Mouse (Mus musculus) adrenal gland, adult (tissue): ENCODE results near the gene Apoc2.

Experiments used
- DNase-seq, 2 experiments: peaks; one replicate each; pipeline ENCODE4 v3.0.0; 2022 to 2023; ENCODE audit warnings: low spot score in 1 of 2; ENCODE audit not compliant: inconsistent age in 2 of 2

Apoc2 gene

DNA sequence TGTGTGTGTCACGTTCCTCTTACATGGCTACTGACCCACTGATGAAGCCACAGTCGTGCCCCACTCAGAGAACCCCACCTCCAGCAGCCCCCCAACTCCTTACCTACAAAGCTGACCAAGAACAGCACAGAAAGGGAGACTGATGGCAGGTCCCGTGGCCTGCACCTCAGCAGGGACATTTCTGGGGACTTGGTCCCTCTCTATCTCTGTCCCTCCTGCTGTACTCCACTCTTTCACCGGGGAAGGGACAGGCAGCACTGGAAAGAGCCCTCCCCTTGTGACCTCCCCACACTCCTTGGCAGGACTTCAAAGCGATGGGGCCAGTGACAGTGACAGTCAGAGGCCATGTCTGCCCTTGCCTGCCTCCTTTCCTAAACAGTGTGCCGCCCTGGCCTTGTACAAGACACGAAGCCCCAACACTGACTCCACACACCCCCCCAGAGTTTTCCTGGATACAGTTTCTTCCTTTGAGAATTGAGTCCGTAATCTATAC is 3.5 kb upstream of the Apoc2 start, which contains the start of the genes Gm44805 and Apoc4:
Gene Gm44805, minus strand, starts transcription at position 222 of the 493 bp plus-strand sequence.
Gene Apoc4, minus strand, starts transcription at position 278 of the 493 bp plus-strand sequence.
- peak; percentile 89 to 95 for DNase-seq

DNA sequence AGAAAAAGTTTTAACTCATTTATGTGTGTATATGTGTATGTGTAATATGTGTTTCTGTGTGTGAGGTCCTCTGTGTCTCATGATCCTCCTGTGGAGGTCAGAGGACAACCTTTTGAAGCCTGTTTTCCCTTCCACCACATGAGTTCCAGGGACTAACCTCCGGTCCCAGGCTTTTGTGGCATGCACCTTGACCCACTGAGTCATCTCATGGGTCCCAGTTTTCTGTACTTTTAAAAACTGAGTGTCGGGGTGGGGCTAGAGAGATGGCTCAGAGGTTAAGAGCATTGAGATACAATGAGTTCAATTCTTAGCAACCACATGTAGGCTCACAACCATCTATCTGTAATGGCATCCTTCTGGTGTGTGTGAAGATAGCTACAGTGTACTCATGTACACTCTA is 3.0 kb upstream of the Apoc2 start:
- DNase-seq = peak; percentile 51 to 86

DNA sequence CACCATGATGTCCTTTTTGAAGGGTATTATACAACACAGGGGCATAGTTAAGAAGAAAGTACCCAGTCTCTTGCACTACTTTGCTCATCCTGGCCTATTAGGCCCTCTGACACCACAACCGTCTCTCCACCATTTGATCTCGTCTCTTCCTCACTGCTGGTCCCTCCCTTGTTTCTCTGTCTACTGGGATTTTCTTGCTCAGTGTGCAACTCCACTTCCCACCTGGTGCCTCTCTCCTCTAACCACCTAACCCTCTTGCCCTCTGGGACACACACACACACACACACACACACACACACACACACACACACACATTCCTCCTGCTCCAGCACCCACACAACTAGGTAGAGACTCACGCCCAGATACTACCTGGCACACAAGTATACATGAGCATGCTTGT is 1.2 kb upstream of the Apoc2 start:
- no peak for DNase-seq

DNA sequence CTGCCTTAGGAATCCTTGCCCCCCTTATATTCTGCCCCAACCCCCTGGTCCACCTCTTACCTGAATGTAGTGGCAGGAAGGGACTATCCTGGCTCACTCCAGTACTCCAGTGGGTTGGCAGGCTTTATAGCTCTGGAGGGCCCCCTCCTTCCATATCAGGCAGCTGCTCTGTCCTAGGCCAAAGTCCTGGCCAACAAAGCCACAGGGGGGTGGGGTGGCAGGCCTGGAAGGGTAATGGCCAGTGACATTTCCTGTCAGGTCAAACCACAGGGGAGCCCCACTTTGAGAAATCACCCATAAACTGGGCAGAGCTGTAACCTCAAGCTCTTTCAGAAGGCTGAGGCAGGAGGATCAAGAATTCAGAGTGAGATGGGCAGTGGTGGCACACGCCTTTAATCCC is 1.1 kb downstream of the Apoc2 start:
- DNase-seq = no peak

DNA sequence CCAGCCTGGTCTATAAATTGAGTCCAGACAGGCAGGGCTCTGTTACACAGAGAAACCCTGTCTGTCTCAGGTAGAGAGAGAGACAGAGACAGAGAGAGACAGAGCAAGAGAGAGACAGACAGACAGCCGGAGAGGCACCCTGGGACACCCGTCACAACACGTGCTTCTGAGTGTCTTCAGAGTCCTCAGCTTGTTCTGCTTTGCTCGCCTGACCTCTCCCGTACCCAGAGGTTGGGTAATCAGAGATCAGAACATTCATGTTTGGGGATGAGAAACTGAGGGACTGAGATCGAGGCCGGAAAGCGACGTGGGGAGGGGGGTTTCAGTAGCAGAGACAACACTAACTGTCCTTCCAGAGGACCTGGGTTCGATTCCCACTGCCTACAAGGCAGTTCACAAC is 1.9 kb downstream of the Apoc2 start:
- no peak for DNase-seq

DNA sequence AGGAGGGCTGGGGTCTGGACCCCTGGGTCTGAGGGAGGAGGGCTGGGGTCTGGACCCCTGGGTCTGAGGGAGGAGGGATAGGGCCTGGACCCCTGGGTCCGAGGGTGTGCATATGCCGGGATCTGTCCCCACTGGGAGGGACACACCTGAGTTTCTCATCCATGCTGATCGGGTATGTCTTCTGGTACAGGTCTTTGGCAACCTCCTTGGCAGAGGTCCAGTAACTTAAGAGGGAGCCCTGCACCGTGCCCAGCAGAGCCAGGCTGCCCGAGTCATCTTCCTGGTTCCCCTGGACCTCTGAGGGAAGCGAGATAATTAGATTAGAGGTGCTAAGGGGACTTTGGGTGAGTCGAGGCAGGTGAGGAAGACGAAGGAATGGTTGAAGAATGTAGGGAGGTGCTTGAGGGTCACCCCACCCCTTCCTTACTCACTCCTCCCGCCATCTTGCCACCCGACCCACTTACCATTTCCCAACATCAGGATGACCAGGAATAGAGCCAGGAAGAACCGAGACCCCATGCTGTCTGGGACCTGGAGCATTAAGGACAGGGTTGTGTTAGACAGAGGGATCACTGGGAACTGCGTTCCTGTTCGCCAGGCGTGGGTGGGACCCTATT is 4.5 kb downstream of the Apoc2 start:
- DNase-seq = peak in 1 of 2 experiments; percentile 56

DNA sequence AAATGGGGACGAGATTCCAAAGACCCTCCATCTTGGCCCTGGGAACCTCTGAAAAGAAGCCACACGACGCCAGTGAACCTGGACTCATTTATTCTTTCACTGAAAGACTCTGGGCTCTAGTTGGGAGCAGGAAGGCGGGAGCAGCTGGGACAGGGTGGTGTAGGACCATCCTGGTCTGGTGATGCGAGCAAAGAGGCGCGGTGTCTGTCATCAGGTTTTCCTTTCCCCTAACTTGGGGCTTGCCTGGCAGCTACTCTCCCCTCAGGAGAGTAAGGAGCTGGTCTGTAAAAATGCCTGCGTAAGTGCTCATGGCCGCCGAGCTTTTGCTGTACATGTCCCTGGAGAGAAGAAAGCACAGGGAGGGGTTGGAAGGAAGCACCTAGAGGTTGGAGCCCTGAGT is 6.2 kb downstream of the Apoc2 start:
- no peak for DNase-seq

DNA sequence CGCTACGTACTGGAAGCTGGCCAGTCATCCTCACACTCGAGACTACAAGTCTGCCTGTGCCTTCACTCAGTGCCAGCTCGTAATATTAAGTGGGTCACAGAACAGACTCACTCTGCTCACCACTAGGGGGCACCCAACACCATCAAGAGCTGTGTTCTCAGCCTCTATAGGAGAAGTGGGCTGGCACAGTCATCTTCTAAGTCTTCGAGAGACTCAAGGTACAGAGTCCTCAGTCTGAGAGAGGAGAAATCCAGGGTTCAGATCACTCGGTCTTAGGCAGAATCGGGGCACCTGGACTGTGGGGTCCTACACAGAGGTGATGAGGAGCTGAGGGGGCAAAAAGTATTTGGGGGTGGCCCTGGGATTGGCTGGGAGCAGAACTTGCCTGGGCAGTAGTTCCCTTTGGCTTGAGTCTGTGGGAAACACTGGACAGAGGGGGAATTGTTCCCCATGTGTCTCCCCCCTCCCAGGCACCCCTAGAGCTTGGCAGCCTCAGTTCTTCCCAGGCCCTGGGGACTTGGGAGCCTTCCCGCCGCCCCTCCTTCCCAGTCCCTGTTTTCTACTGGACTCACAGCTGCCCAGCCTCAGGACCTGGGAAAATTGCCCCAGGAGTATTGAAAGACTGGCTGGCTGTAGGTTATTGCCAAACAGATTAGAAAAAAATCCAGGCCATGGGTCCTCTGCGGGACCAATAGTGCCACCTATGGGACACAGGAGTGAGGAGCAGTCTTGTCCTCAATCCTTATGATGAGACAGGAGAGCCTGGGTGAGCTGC is 8.6 kb downstream of the Apoc2 start:
- DNase-seq = peak; percentile 92 to 98

DNA sequence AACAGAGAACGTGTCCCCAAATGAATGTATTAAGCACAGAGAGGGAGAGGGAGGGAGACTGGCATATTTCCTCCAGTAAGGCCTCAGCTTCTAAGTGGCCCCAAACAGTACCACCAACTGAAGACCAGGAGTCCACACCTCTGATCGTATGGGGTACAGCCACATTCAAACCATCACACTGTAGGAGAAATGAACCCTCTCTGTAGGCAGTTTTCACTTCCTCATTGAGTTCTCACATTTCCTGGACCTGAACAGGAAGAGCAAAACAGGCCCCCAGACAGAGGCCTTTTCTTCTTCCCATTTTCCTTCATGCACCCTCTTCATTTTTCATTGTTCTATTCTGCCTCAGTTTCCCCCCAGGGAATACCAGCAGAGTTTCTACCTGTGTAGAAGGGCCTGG is 10.3 kb downstream of the Apoc2 start:
- no peak for DNase-seq

DNA sequence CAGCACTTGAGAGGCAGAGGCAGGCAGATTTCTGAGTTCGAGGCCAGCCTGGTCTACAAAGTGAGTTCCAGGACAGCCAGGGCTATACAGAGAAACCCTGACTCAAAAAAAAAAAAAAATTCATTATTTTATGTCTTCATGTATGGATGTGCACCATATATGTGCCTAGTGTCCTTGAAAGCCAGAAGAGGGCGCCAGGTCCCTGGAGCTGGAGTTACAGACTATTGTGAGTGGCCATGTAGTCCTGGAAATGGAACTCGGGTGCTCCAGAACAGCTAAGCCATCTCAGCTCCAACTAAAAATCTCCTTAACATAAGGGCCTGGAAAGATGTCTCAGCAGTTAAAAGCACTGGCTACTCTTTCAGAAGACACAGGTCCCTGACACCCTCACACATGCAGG is 11.0 kb downstream of the Apoc2 start:
- DNase-seq = no peak

DNA sequence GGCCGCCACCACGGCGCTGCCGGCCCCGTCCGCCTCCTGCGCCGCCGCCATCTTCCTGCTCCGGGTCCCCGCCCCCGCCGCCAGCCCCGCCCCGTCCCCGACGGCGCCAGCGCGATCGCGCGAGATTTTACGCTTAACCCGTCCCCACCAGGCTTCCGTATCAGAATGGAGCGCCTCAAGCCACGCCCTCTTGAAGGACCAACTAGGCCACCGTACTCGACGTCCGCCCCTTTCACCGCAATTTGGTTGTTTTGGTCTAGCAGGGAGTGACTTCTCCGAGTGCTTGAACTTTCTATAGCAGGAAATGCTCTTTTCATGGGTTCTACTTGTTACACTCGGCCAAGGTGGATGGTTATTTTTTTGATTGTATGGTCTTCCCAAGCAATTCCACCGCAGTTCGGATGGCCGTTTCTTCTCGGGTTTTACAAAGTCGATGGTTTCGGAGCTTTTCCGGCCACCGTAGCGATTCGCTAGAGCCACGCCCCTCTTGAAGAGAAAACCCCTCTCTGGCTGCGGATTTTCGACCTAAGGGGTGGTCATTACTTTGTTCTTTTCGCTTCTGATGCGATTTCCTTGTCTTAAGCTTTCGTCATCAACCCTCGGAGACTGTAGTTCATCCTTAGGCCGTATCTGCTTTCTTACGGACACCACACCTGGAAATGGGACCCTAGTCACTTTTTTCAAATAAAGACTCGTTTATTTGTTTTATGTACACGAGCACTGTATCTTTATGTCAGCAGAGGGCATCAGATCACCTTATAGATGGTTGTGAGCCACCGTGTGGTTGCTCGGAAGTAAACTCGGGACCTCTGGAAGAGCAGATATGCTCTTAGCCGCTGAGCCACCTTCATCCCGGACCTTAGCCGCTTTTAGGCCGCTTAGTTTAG is 12.5 kb downstream of the Apoc2 start, which contains the start of gene Clptm1:
Gene Clptm1, minus strand, starts transcription at position 79 of the 887 bp plus-strand sequence.
- DNase-seq = peak; percentile 97 to 99

DNA sequence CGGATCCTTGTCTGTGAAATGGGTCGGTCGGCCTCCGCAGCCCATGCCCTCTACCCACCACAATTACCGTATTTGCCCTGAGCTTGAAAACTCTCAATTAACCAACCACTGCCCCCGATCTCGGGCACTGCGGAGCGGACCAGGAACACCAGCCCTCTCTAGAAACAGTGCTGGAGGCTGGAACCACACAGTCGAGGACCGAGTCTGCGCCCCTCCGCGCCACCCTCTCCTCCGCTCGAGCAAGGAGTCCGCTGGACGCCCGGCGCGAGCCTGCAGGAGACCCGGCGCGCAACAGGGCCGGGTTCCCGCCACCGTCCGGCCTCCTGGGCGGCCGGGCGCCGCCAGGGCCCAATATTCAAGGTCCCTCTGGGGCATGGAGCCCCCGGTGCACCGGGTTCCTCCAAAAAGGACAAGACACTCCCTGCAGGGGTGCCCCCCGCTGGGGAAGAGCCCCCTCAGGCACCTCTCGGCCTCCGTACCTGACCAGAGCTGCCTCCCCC is 13.2 kb downstream of the Apoc2 start:
- no peak for DNase-seq

DNA sequence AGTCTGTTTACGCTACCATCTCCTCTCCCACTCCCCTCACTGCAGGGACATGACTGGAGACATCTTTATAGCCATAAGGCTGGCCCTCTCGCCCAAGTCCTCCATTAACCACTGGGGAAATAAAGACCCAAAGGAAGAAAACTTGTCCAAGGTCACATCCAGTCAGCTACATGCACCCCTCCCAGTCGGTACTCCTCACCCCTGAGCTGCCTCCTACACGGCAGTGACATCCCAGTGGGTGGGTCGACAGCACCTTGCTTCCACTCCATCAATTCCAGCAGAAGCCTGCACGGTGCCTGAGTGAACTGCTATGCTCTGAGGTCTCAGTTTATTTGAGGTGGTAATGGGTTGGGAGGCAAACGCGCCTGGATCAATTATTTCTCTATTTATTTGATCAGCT is 13.8 kb downstream of the Apoc2 start:
- peak in 1 of 2 experiments; percentile 30 for DNase-seq

DNA sequence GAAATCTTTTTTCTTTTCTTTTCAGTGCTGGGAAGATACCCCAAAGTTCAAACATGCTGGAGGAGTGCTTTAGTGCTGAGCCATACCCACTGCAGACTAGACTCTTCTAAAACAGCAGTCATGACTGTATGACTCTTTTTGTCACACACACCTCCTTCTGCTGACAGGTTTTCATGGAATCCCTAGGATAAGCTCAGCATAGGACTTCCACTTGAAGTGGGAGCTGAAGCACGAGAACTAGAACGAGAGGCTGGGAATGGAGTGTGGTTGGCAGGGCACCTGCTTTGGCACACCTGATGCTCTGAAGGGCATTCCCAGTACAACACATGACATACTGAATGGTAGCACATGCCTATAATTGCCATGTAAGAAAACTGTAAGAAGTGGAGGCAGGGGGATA is 25.1 kb downstream of the Apoc2 start:
- no peak for DNase-seq

DNA sequence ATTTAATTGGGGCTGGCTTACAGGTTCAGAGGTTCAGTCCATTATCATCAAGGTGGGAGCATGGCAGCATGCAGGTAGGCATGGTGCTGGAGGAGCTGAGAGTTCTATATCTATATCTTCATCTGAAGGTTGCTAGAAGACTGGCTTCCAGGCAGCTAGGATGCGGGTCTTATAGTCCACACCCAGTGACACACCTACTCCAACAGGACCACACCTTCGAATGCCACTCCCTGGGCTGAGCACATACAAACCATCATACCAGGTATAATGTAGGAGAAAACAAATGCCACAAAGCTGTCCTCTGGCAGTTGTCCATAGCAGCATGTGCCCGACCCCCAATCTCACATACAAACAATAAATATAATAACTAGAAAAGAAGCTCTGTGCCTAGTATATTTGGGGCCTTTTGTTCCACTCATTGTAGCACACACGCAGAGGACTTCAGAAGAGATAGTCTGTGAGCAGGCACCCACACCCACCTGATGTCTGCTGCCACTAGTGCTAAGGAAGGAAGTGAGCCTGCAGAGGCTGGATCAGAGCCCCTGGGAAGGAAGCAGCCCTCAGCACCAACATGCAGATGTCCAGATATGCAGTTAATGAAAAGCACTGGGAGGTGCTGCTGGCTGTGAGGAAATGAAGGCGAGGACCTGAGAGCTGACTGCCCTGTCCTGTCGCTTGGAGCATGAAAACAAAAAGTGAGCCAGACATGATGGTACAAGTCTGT is 26.5 kb downstream of the Apoc2 start:
- DNase-seq = no peak

DNA sequence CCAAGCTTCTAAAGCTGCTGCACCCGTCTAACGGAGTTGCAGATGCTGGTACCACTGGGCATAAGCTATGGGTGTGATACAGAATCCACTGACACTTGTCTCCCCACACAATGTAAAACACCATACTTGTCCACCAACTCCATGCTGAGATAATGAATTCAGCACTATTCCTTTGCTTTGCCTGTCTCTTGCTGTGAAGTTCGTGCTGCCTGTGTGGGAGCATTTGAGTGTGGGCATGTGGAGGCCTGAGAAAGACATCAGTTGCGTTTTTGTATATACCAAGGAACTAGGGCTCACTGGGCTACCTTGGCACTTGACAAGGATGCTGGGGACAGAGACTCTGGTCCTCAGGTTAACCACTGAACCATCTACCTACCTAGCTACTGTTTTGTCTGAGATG is 36.5 kb downstream of the Apoc2 start:
- no peak for DNase-seq

DNA sequence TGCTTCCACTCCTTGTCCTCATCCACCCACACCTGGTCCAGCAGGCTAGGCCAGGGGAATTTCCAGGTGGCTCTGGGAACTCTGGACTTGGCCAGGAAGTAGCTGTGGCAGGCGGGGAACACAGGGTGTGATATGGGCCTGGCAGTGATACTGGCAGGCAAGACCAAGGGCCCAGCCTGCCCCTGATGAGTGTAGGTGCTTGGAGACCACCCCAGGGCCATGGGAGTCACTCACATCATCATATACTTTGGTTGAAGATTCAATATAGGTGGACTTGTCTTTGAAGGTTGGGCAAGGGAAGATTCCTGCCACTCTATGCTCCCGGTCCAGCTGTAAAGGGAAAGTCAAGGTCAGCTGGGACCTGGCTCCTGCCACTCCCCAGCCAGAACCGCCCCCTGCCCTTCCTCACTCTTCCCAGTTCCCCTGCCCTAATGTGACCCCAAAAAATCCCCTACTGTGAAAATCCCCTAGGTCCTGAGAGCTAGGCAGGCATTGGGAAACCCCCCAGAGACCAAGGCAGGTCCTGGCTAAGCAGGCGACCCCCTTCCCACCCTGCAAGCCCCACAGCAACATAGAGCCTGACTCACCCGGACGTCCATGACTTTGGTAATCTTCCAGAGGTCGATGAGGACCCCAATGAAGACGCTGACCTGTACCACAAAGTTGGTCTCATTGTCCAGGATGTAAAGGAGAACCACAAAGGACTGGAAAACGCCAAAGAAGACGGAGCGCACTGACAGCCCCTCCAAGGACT is 42.5 kb downstream of the Apoc2 start:
- DNase-seq = peak; percentile 57 to 74

DNA sequence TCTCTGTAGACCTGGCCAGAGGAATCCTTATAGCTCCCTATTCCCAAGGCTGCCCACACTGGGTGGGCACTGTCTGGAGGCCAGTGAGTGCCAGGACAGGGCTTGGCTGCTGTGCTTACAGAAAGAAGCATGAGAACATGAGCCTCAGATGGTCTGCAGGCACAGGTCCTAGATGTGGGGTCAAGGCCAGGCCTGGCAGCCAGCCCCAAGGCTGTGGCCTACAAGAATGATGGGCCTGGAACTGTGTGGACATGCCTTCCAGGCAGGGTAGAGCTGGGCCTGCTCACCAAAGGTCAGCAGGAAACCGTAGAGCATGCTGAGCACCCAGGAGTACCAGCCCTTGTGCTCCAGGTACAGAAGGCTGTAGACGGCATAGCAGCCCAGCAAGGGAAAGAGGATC is 43.1 kb downstream of the Apoc2 start:
- peak; percentile 94 to 95 for DNase-seq

DNA sequence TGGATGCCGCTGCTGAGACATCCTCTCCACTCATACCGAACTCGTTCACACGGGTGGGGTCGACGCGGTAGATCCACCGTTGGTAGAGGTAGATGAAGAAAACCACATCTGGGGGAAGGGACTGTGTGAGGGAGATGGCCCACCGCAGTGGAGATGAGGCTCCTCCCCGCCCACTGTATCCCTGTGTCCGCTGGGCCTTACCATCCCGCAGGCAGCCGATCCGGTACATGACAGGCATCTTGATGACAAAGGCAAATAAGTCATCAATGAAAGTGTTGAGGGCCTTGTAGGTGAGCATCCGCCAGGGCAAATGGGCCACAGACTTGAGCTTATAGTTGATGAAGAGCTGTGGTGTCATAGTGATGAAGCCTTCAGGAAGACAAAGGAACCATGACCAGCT is 43.9 kb downstream of the Apoc2 start:
- no peak for DNase-seq

DNA sequence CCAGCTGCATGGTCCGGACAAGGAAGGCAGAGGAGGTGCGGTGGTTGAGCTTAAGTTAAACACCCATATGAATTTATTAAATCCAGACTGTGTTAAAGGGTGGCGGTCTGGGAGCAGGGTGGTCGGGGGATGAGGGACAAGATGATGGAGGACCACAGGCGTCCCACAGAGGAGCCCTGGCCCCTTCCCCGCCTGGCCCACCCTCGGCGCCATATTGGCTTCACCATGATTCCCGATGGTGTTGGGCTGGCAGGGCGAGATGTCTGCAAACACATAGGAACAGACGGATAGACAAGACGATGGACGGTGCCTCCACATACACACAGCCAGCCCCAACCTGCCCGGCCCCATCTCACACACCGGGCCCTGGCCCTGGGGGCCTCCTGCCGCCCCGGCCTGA is 44.5 kb downstream of the Apoc2 start:
- DNase-seq = no peak
